Mouse (Mus musculus) frontal cortex, adult 2 months (tissue): Measurements from ENCODE around the gene Ssbp3. TPM values are rescaled to one million over a fixed set of nuclear protein-coding genes. Genes with fewer than 3 reads are reported as not detected.
A peak's percentile ranks its signal among the peaks of the same experiment; 100 is the strongest.

Source experiments
- DNase-seq, 2 experiments: peaks; one replicate each; pipeline ENCODE4 v3.0.0; 2022; ENCODE audit warnings: low spot score in 1 of 2; ENCODE audit errors: extremely low spot score in 1 of 2
- polyA plus RNA-seq: library from polyadenylated mRNA; depleted of rRNA; stranded (reverse); fragments of >200 nt; gene quantifications from 2 replicates; pipeline ENCODE4 v1.2.3, GENCODE M21; 2012

The Ssbp3 gene
- polyA plus RNA-seq, 1 experiment = 95.6 TPM

- peak; percentile 38 to 63 for DNase-seq
Observed at GRCm38 (mm10) chr4:107038303-107038702, 127.8 kb downstream of the Ssbp3 start.

GRCm38 (mm10) chr4:107039270-107039669 lies 128.8 kb downstream of the Ssbp3 start:
- peak in 1 of 2 experiments; percentile 33 for DNase-seq

GRCm38 (mm10) chr4:107042304-107042703 lies 131.8 kb downstream of the Ssbp3 start:
- DNase-seq = no peak

- DNase-seq = no peak
Observed at GRCm38 (mm10) chr4:107045188-107045587, 134.7 kb downstream of the Ssbp3 start.

GRCm38 (mm10) chr4:107047806-107048205 lies 137.3 kb downstream of the Ssbp3 start:
- peak in 1 of 2 experiments; percentile 39 for DNase-seq

GRCm38 (mm10) chr4:107048568-107049162 lies 138.2 kb downstream of the Ssbp3 start:
- peak in 1 of 2 experiments; percentile 35 for DNase-seq

GRCm38 (mm10) chr4:107051889-107052288 lies 141.4 kb downstream of the Ssbp3 start:
- peak in 1 of 2 experiments; percentile 36 for DNase-seq

- no peak for DNase-seq
Observed at GRCm38 (mm10) chr4:107052962-107053553, 142.6 kb downstream of the Ssbp3 start.

GRCm38 (mm10) chr4:107056088-107056487 lies 145.6 kb downstream of the Ssbp3 start:
- no peak for DNase-seq

GRCm38 (mm10) chr4:107058346-107058745 lies 147.8 kb downstream of the Ssbp3 start:
- no peak for DNase-seq

GRCm38 (mm10) chr4:107058781-107059180 lies 148.3 kb downstream of the Ssbp3 start:
- peak in 1 of 2 experiments; percentile 50 for DNase-seq

- no peak for DNase-seq
Observed at GRCm38 (mm10) chr4:107061560-107061959, 151.1 kb downstream of the Ssbp3 start.

- no peak for DNase-seq
Observed at GRCm38 (mm10) chr4:107063214-107063613, 152.7 kb downstream of the Ssbp3 start.

- DNase-seq = no peak
Observed at GRCm38 (mm10) chr4:107064394-107065098, 154.0 kb downstream of the Ssbp3 start.

- DNase-seq = peak; percentile 95 to 99
Observed at GRCm38 (mm10) chr4:107066252-107067124, 156.0 kb downstream of the Ssbp3 start, which contains the start of the genes Mrpl37 and Cyb5rl. Mrpl37 (minus strand) TSS chr4:107066868. Cyb5rl (plus strand) TSS chr4:107066988.

GRCm38 (mm10) chr4:107067151-107067840 lies 156.8 kb downstream of the Ssbp3 start:
- DNase-seq = no peak

GRCm38 (mm10) chr4:107072343-107072742 lies 161.8 kb downstream of the Ssbp3 start:
- DNase-seq = no peak

GRCm38 (mm10) chr4:107075456-107075855 lies 165.0 kb downstream of the Ssbp3 start:
- DNase-seq = peak in 1 of 2 experiments; percentile 37

- no peak for DNase-seq
Observed at GRCm38 (mm10) chr4:107078894-107079293, 168.4 kb downstream of the Ssbp3 start.

- DNase-seq = no peak
Observed at GRCm38 (mm10) chr4:107079716-107080115, 169.2 kb downstream of the Ssbp3 start.
